Mouse (Mus musculus) CH12.LX (cell line): ENCODE results near the gene Lhx2.

ENCODE experiments used
- CHD1 ChIP-seq: IDR thresholded peaks from 2 replicates; pipeline ENCODE4 v1.6.1; 2012; ENCODE audit warnings: low read depth, low read length, improper control_type of control experiment, inconsistent platforms
- CHD2 ChIP-seq: IDR thresholded peaks from 2 replicates; pipeline ENCODE4 v1.6.1; 2011; ENCODE audit warnings: low read length, improper control_type of control experiment
- CTCF ChIP-seq, 2 experiments: IDR thresholded peaks in 1 of 2; conservative IDR thresholded peaks in 1 of 2; 2 replicates each; pipeline ENCODE4 v1.5.1; 2011 to 2012; ENCODE audit warnings: low read depth in 2 of 2, low read length in 2 of 2, improper control_type of control experiment in 1 of 2, inconsistent platforms in 1 of 2, mild to moderate bottlenecking in 1 of 2, moderate library complexity in 1 of 2
- EP300 ChIP-seq: IDR thresholded peaks from 2 replicates; pipeline ENCODE4 v1.6.1; 2011; ENCODE audit warnings: low read length, improper control_type of control experiment
- JUN ChIP-seq: IDR thresholded peaks from 2 replicates; pipeline ENCODE4 v1.6.1; 2011; ENCODE audit warnings: low read depth, mild to moderate bottlenecking, low read length, improper control_type of control experiment, moderate library complexity; ENCODE audit not compliant: insufficient read depth
- POLR2A ChIP-seq: IDR thresholded peaks from 2 replicates; pipeline ENCODE4 v1.6.1; 2011; ENCODE audit warnings: low read depth, mild to moderate bottlenecking, improper control_type of control experiment, low read length
- USF2 ChIP-seq: conservative IDR thresholded peaks from 2 replicates; pipeline ENCODE4 v1.6.1; 2011; ENCODE audit warnings: low read depth, low read length, improper control_type of control experiment
- ZC3H11A ChIP-seq: IDR thresholded peaks from 2 replicates; pipeline ENCODE4 v1.6.1; 2012; ENCODE audit warnings: low read depth, mild to moderate bottlenecking, inconsistent platforms, low read length, improper control_type of control experiment
- ZMIZ1 ChIP-seq: IDR thresholded peaks from 2 replicates; pipeline ENCODE4 v1.6.1; 2012; ENCODE audit warnings: low read depth, mild to moderate bottlenecking, inconsistent platforms, low read length, improper control_type of control experiment

DNA sequence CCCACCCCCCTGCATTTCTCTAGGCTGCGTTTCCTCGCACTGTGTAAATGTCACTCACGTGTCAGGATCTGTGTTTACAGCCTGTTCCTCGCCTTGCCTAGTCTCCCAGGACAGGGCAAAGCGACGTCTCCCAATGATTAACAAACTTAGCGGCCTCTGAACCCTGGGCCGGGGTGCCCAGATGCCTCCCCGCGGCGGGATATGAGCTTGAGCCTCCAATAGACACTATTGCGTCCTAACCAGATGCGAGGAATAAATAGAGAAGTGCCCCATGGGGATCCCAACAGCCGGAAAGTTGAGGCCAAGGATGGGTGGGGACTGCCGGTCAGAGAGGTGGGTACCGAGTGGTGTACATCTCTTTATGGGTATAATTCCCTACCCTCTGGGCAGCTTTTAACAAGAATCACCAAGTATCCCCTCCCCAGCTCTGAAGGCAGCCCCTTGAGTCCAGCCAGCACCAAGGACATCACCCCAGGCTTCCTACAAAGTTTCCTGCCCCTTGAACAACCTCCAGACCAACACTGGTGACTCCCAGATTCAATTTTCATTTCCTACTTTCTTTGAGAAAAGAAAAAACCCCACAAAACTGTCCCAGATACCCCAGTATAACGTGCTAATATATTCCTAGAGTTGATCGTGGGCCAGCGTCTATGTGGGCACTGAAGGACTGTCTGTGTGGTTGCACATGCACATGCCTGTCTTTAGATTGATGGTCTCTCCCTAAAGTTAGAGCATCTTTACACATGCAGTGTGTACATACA is 9.8 kb downstream of the Lhx2 start:
- no peak for TF ChIP-seq CTCF (conservative IDR thresholded peaks at IDR 0.05 in 1 of 2, IDR thresholded peaks at IDR 0.05 in 1 of 2; ENCODE audit: low read depth in 2 of 2, low read length in 2 of 2)
- no peak for TF ChIP-seq USF2
- no peak for TF ChIP-seq ZMIZ1
- TF ChIP-seq ZC3H11A: no peak
- TF ChIP-seq JUN: no peak
- no peak for TF ChIP-seq EP300
- TF ChIP-seq CHD1: no peak
- TF ChIP-seq POLR2A: no peak
- no peak for TF ChIP-seq CHD2
